Mouse (Mus musculus) hindbrain, embryonic 11.5 days (tissue): Measurements from ENCODE around the gene Olfr1018. TPM values are rescaled to one million over a fixed set of nuclear protein-coding genes. Genes with fewer than 3 reads are reported as not detected.

ENCODE experiments used
- ATAC-seq: fragments of 200-750 bp; cut with Nextera tagmentation; 2 replicates; pipeline ENCODE4 v1.8.0; 2017; ENCODE audit warnings: mild to moderate bottlenecking, moderate TSS enrichment, moderate library complexity; ENCODE audit not compliant: low FRiP score
- DNase-seq: peaks from one replicate; pipeline ENCODE4 v3.0.0-alpha.2; 2015; ENCODE audit warnings: low spot score
- H3K27ac ChIP-seq: fragments of 300-500 bp; sonication (generic); 2 replicates; pipeline ENCODE4 v1.5.1; 2014; ENCODE audit warnings: mild to moderate bottlenecking, low read depth, low read length
- H3K27me3 ChIP-seq: fragments of 300-500 bp; sonication (generic); 2 replicates; pipeline ENCODE4 v1.6.1; 2014; ENCODE audit warnings: mild to moderate bottlenecking, low read length, moderate library complexity, mixed read lengths; ENCODE audit not compliant: control insufficient read depth, insufficient read depth
- H3K36me3 ChIP-seq: fragments of 300-500 bp; sonication (generic); 2 replicates; pipeline ENCODE4 v1.6.1; 2014; ENCODE audit warnings: mild to moderate bottlenecking, low read length, moderate library complexity, mixed read lengths; ENCODE audit not compliant: control insufficient read depth, insufficient read depth
- H3K4me1 ChIP-seq: fragments of 300-500 bp; sonication (generic); replicated peaks from 2 replicates; pipeline ENCODE4 v1.6.1; 2014; ENCODE audit warnings: low read length, mixed read lengths; ENCODE audit not compliant: control insufficient read depth, insufficient read depth
- H3K4me2 ChIP-seq: fragments of 300-500 bp; sonication (generic); replicated peaks from 2 replicates; pipeline ENCODE4 v1.6.1; 2014; ENCODE audit warnings: mild to moderate bottlenecking, low read depth, low read length
- H3K4me3 ChIP-seq: fragments of 300-500 bp; sonication (generic); 2 replicates; pipeline ENCODE4 v1.5.1; 2014; ENCODE audit warnings: low read depth, low read length
- H3K9ac ChIP-seq: fragments of 300-500 bp; sonication (generic); 2 replicates; pipeline ENCODE4 v1.6.1; 2014; ENCODE audit warnings: low read depth, low read length
- H3K9me3 ChIP-seq: fragments of 300-500 bp; sonication (generic); 2 replicates; pipeline ENCODE4 v1.6.1; 2016; ENCODE audit warnings: low read length; ENCODE audit not compliant: control insufficient read depth
- WGBS: fragments of 180-500 bp; shearing (Covaris S2); extraction: QIAGEN DNeasy Blood & Tissue Kit; methylation state at CpG from one replicate; pipeline ENCODE4 v1.1.7; 2014; 5-methylcytosine and 5-hydroxymethylcytosine counted together
- polyA plus RNA-seq: library from polyadenylated mRNA; unstranded; fragments of >200 nt; fragmentation: Nextera tagmentation; extraction: Ambion mirVana; gene quantifications from 2 replicates; pipeline ENCODE4 v1.2.1, GENCODE M21; 2014

Olfr1018 gene
- not detected in 2 replicates for polyA plus RNA-seq

DNA sequence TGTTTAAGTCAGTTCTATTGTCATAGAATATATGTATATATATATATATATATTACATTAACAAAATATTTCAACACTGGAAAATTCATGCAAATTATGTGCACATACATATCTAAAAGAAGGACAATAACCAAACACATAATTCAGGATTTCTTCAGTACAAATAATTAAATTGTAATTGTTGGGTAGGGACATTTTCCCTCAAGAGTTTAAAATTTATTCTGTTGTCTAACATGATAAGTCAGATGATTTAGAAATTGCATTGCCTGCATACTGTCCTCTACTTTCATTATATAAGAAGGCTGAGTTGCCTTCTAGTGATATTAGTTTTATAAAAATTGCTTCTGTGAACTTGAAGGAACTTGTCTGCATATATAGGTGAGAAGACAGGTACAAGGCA, at the start of gene Olfr1018:
Olfr1018 (plus strand) TSS at position 301 of the 400 bp plus-strand sequence.
- Histone ChIP-seq H3K9ac (no peak within 1 kb of the TSS), H3K4me1 (no peaks in the 10 kb centered on the region), H3K27me3 (no peaks in the 10 kb centered on the region), H3K4me3 (no peak within 1 kb of the TSS), H3K36me3 (no peaks in the 10 kb centered on the region), H3K27ac (no peak within 1 kb of the TSS), H3K9me3 (no peaks in the 10 kb centered on the region), H3K4me2 (no peak within 1 kb of the TSS)
- ATAC-seq: no peak
- DNase-seq: no peak

DNA sequence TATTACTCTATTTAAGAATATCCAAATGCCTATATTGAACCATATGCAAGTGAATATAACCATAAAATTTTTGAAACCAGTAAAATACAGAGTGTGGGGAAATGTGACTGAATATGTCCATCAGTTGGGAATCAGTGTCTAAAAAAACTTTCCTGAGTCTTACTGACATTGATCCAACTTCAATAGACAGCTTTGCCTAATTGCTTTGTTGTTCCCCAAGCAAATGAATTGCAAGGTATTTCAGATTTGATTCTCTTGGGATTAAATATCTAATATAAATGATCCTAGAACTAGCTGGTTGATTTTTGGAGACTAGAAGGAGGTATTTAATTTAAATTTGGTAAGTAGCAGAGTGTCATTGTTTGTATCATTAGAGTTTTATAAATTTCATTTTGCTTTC, 45.9 kb upstream of the Olfr1018 start, which contains the start of gene Olfr1014:
Olfr1014 (plus strand) TSS at position 301 of the 400 bp plus-strand sequence.
- ATAC-seq (no peak), DNase-seq (no peak)
- Histone ChIP-seq H3K4me2 (no peak within 1 kb of the TSS), H3K9me3 (no peaks in the 10 kb centered on the region), H3K27me3 (no peaks in the 10 kb centered on the region), H3K9ac (no peak within 1 kb of the TSS), H3K4me1 (no peaks in the 10 kb centered on the region), H3K4me3 (no peak within 1 kb of the TSS), H3K27ac (no peak within 1 kb of the TSS), H3K36me3 (no peaks in the 10 kb centered on the region)

- DNase-seq (no peak), ATAC-seq (no peak)
- no peaks in the 10 kb centered on the region for H3K4me1 ChIP-seq
- no peaks in the 10 kb centered on the region for H3K27me3 ChIP-seq
- H3K4me2 ChIP-seq: no peak within 1 kb of the TSS
- H3K27ac ChIP-seq: no peak within 1 kb of the TSS
- H3K4me3 ChIP-seq: no peak within 1 kb of the TSS
- H3K36me3 ChIP-seq: no peaks in the 10 kb centered on the region
- no peak within 1 kb of the TSS for H3K9ac ChIP-seq
- H3K9me3 ChIP-seq: no peaks in the 10 kb centered on the region
These were observed 36.6 kb upstream of the Olfr1018 start, which contains the start of gene Olfr1015 for GRCm38 (mm10) chr2:85781717-85782116. Gene Olfr1015 (plus strand): TSS chr2:85782017.

- Histone ChIP-seq H3K36me3 (no peaks in the 10 kb centered on the region), H3K4me1 (no peaks in the 10 kb centered on the region), H3K27ac (no peak overlapping the region), H3K4me3 (no peak overlapping the region), H3K27me3 (no peaks in the 10 kb centered on the region), H3K9me3 (no peaks in the 10 kb centered on the region), H3K4me2 (no peak overlapping the region), H3K9ac (no peak overlapping the region)
- DNase-seq (no peak), ATAC-seq (no peak; the same call in 1 of the 2 replicates)
- WGBS: 44% methylated on average over 2 of the region's 2 CpGs
These were observed 25.9 kb upstream of the Olfr1018 start for GRCm38 (mm10) chr2:85792331-85792730.

GRCm38 (mm10) chr2:85802444-85802843, 15.8 kb upstream of the Olfr1018 start, which contains the start of gene Olfr1016:
Gene Olfr1016 (minus strand): TSS chr2:85802544.
- Histone ChIP-seq H3K9ac (no peak within 1 kb of the TSS), H3K4me3 (no peak within 1 kb of the TSS), H3K9me3 (no peaks in the 10 kb centered on the region), H3K4me2 (no peak within 1 kb of the TSS), H3K4me1 (no peaks in the 10 kb centered on the region), H3K36me3 (no peaks in the 10 kb centered on the region), H3K27ac (no peak within 1 kb of the TSS), H3K27me3 (no peaks in the 10 kb centered on the region)
- no peak for DNase-seq
- WGBS: 95% methylated on average over 2 of the region's 2 CpGs
- ATAC-seq: no peak

DNA sequence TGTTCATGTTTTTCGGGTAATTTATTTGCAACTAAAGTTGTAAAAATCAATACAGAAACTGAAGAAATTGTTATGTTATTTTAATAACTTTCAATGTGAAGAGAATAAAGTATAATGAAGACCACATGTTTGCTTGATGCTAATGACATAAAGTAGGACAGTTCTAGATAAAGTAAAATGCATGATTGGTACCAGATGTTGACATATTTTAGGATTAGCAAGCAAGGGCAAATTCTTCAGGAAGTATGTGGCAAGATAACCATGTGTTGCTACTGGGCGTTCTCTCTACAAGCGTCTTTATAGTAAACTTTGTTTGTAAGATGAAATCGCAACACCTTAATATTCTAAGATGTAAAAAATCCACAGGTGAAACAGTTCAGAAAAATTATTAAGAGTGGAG, 13.8 kb upstream of the Olfr1018 start:
- Histone ChIP-seq H3K4me1 (no peaks in the 10 kb centered on the region), H3K9ac (no peak overlapping the region), H3K36me3 (no peaks in the 10 kb centered on the region), H3K27ac (no peak overlapping the region), H3K4me3 (no peak overlapping the region), H3K9me3 (no peaks in the 10 kb centered on the region), H3K4me2 (no peak overlapping the region), H3K27me3 (no peaks in the 10 kb centered on the region)
- DNase-seq (no peak), ATAC-seq (no peak)
- 71% methylated on average over 4 of the region's 4 CpGs for WGBS

DNA sequence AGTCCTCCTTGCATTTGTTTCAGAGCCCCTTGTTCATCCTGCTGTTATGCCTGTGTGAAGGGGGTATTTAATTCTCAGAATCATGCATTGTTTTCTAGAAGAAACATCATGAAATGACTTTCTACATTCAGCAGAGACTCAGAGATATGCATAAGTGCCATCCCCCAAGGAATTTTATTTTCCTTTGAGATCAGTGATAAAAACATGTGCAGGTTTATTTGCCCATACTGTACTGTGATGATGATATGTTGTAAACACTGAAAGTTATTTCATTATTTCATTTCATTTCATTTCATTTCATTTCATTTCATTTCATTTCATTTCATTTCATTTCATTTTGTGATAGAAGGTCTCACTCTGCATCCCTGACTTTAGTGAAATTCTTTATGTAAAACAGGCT, 27.1 kb downstream of the Olfr1018 start, which contains the start of gene Olfr1019:
Olfr1019 (minus strand) TSS at position 101 of the 400 bp plus-strand sequence.
- Histone ChIP-seq H3K4me2 (no peak within 1 kb of the TSS), H3K9me3 (no peaks in the 10 kb centered on the region), H3K36me3 (no peaks in the 10 kb centered on the region), H3K4me3 (no peak within 1 kb of the TSS), H3K9ac (no peak within 1 kb of the TSS), H3K4me1 (no peaks in the 10 kb centered on the region), H3K27me3 (no peaks in the 10 kb centered on the region), H3K27ac (no peak within 1 kb of the TSS)
- DNase-seq (no peak), ATAC-seq (no peak)

DNA sequence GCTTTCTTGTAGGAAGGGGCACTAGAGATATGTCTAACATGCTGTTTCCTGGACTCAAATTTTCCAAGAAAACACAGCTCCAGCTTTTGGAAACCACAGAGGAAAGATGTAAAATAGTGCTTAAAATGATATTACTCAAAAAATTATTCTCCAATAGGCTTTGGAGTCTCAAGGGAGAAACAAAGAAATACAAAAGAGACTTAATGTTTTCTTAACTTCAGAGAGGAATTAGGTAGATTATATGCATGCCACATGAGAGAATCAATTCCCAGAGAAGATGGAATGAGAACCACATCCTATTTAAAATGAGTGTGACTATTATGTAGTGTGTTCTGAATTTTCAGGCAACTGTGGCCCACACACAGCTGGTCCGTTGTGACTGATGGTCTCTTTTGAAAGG, 28.5 kb downstream of the Olfr1018 start, which contains the start of gene Olfr1020:
Olfr1020 (plus strand) TSS at position 301 of the 400 bp plus-strand sequence.
- WGBS: 85% methylated on average over 1 of the region's 1 CpGs

DNA sequence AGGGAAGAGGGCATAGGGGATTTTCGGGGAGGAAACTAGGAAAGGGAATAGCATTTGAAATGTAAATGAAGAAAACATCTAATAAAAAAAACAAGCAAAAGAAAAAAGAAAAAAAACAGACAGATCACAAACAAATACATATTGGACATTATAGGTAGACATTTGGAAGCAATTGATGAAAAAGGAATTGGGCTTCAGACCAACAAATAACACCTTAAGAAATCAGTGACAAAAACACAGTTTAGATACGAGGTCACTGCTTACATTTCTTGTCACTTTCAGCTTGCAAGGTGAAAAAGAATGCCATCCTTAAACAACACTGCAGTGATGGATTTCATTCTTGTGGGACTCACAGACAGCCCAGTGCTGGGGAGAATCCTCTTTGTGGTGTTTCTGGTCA, 50.0 kb downstream of the Olfr1018 start, which contains the start of gene Olfr1022:
Olfr1022 (plus strand) TSS at position 301 of the 400 bp plus-strand sequence.
- Histone ChIP-seq H3K4me2 (no peak within 1 kb of the TSS), H3K4me1 (no peaks in the 10 kb centered on the region), H3K4me3 (no peak within 1 kb of the TSS), H3K9ac (no peak within 1 kb of the TSS), H3K27me3 (no peaks in the 10 kb centered on the region), H3K36me3 (no peaks in the 10 kb centered on the region), H3K27ac (no peak within 1 kb of the TSS), H3K9me3 (no peaks in the 10 kb centered on the region)
- DNase-seq: no peak
- no peak for ATAC-seq
- WGBS: 48% methylated on average over 2 of the region's 2 CpGs

More for the DNA sequence above, 28.5 kb downstream of the Olfr1018 start, which contains the start of gene Olfr1020:
- Histone ChIP-seq H3K9ac (no peak within 1 kb of the TSS), H3K4me3 (no peak within 1 kb of the TSS), H3K27ac (no peak within 1 kb of the TSS), H3K9me3 (no peaks in the 10 kb centered on the region), H3K27me3 (no peaks in the 10 kb centered on the region), H3K36me3 (no peaks in the 10 kb centered on the region), H3K4me2 (no peak within 1 kb of the TSS), H3K4me1 (no peaks in the 10 kb centered on the region)
- DNase-seq (no peak), ATAC-seq (no peak)
